Mouse (Mus musculus) thymus, postnatal 10 days (tissue): ENCODE data around the gene Afg3l1.
"Not testable (repeated sequence)": the region's sequence is repeated elsewhere in the genome, so short reads cannot be mapped to it uniquely, and the experiment has no call there.

ENCODE experiments used
- DNase-seq, 2 experiments: peaks; one replicate each; pipeline ENCODE4 v3.0.0; 2021; ENCODE audit warnings: low spot score in 2 of 2

Gene Afg3l1

GRCm38 (mm10) chr8:123467476-123467875, 10.2 kb upstream of the Afg3l1 start:
- DNase-seq = no peak

- not testable (repeated sequence) for DNase-seq
These were observed 4.7 kb upstream of the Afg3l1 start for GRCm38 (mm10) chr8:123472991-123473390.

GRCm38 (mm10) chr8:123474549-123474948, 3.2 kb upstream of the Afg3l1 start:
- not testable (repeated sequence) for DNase-seq

GRCm38 (mm10) chr8:123476911-123477736, 579 bp upstream of the Afg3l1 start:
- DNase-seq = peak in 1 of 2 experiments; percentile 11

- no peak for DNase-seq
These were observed 934 bp downstream of the Afg3l1 start for GRCm38 (mm10) chr8:123478456-123479218.

GRCm38 (mm10) chr8:123482627-123483026, 4.9 kb downstream of the Afg3l1 start:
- no peak for DNase-seq

GRCm38 (mm10) chr8:123491280-123492075, 13.8 kb downstream of the Afg3l1 start:
- DNase-seq = no peak

GRCm38 (mm10) chr8:123492898-123493297, 15.2 kb downstream of the Afg3l1 start:
- DNase-seq = no peak

GRCm38 (mm10) chr8:123497699-123498098, 20.0 kb downstream of the Afg3l1 start:
- DNase-seq = no peak

- DNase-seq = no peak
These were observed 21.3 kb downstream of the Afg3l1 start for GRCm38 (mm10) chr8:123498963-123499362.

GRCm38 (mm10) chr8:123499556-123499955, 21.9 kb downstream of the Afg3l1 start:
- no peak for DNase-seq

GRCm38 (mm10) chr8:123502192-123502591, 24.5 kb downstream of the Afg3l1 start:
- DNase-seq = no peak

GRCm38 (mm10) chr8:123503801-123504467, 26.2 kb downstream of the Afg3l1 start:
- no peak for DNase-seq

- no peak for DNase-seq
These were observed 27.0 kb downstream of the Afg3l1 start for GRCm38 (mm10) chr8:123504591-123505195.

GRCm38 (mm10) chr8:123505267-123505666, 27.6 kb downstream of the Afg3l1 start:
- no peak for DNase-seq

- DNase-seq = no peak
These were observed 28.0 kb downstream of the Afg3l1 start for GRCm38 (mm10) chr8:123505695-123506094.

GRCm38 (mm10) chr8:123507153-123507552, 29.4 kb downstream of the Afg3l1 start:
- DNase-seq = no peak

GRCm38 (mm10) chr8:123510819-123511218, 33.1 kb downstream of the Afg3l1 start:
- no peak for DNase-seq

- DNase-seq = no peak
These were observed 36.4 kb downstream of the Afg3l1 start for GRCm38 (mm10) chr8:123514136-123514535.

GRCm38 (mm10) chr8:123514781-123515539, 37.3 kb downstream of the Afg3l1 start, which contains the start of gene Dbndd1:
Dbndd1 (minus strand) TSS chr8:123515463.
- peak; percentile 77 to 93 for DNase-seq
